Mouse (Mus musculus): ENCODE results near the gene Golph3.

Gene Golph3

GRCm38 (mm10) chr15:12321091-12321787, at the start of gene Golph3:
Golph3 (plus strand) TSS chr15:12321450.
- peak; percentile 95 to 98 for DNase-seq (ENCODE audit: low spot score in 2 of 2)

GRCm38 (mm10) chr15:12273325-12274052, 47.8 kb upstream of the Golph3 start:
- no peak for DNase-seq (ENCODE audit: low spot score in 2 of 2)

- DNase-seq (ENCODE audit: low spot score in 2 of 2), result no peak
Observed at GRCm38 (mm10) chr15:12274053-12274769, 47.0 kb upstream of the Golph3 start.

- no peak for DNase-seq (ENCODE audit: low spot score in 2 of 2)
Observed at GRCm38 (mm10) chr15:12275091-12275623, 46.1 kb upstream of the Golph3 start.

- no peak for DNase-seq (ENCODE audit: low spot score in 2 of 2)
Observed at GRCm38 (mm10) chr15:12279816-12280215, 41.4 kb upstream of the Golph3 start.

- DNase-seq (ENCODE audit: low spot score in 2 of 2), result no peak
Observed at GRCm38 (mm10) chr15:12284794-12285534, 36.3 kb upstream of the Golph3 start.

- no peak for DNase-seq (ENCODE audit: low spot score in 2 of 2)
Observed at GRCm38 (mm10) chr15:12285535-12285809, 35.8 kb upstream of the Golph3 start.

- no peak for DNase-seq (ENCODE audit: low spot score in 2 of 2)
Observed at GRCm38 (mm10) chr15:12290330-12290729, 30.9 kb upstream of the Golph3 start.

GRCm38 (mm10) chr15:12291757-12292156, 29.5 kb upstream of the Golph3 start:
- DNase-seq (ENCODE audit: low spot score in 2 of 2), result no peak

- DNase-seq (ENCODE audit: low spot score in 2 of 2), result no peak
Observed at GRCm38 (mm10) chr15:12296228-12296627, 25.0 kb upstream of the Golph3 start.

- no peak for DNase-seq (ENCODE audit: low spot score in 2 of 2)
Observed at GRCm38 (mm10) chr15:12298231-12298737, 23.0 kb upstream of the Golph3 start.

- peak in 1 of 2 experiments; percentile 43 for DNase-seq (ENCODE audit: low spot score in 2 of 2)
Observed at GRCm38 (mm10) chr15:12301771-12302170, 19.5 kb upstream of the Golph3 start.

GRCm38 (mm10) chr15:12306188-12307071, 14.8 kb upstream of the Golph3 start:
- DNase-seq (ENCODE audit: low spot score in 2 of 2), result no peak

- no peak for DNase-seq (ENCODE audit: low spot score in 2 of 2)
Observed at GRCm38 (mm10) chr15:12307114-12307513, 14.1 kb upstream of the Golph3 start.

- DNase-seq (ENCODE audit: low spot score in 2 of 2), result no peak
Observed at GRCm38 (mm10) chr15:12308539-12308938, 12.7 kb upstream of the Golph3 start.

GRCm38 (mm10) chr15:12310676-12311075, 10.6 kb upstream of the Golph3 start:
- DNase-seq (ENCODE audit: low spot score in 2 of 2), result no peak

- no peak for DNase-seq (ENCODE audit: low spot score in 2 of 2)
Observed at GRCm38 (mm10) chr15:12311465-12311864, 9.8 kb upstream of the Golph3 start.

GRCm38 (mm10) chr15:12313255-12313654, 8.0 kb upstream of the Golph3 start:
- DNase-seq (ENCODE audit: low spot score in 2 of 2), result no peak

GRCm38 (mm10) chr15:12314584-12314983, 6.7 kb upstream of the Golph3 start:
- DNase-seq (ENCODE audit: low spot score in 2 of 2), result no peak

GRCm38 (mm10) chr15:12315996-12316395, 5.3 kb upstream of the Golph3 start:
- no peak for DNase-seq (ENCODE audit: low spot score in 2 of 2)

- DNase-seq (ENCODE audit: low spot score in 2 of 2), result no peak
Observed at GRCm38 (mm10) chr15:12317290-12317689, 4.0 kb upstream of the Golph3 start.

Data from spleen, postnatal 10 days (tissue).